Mouse (Mus musculus): ENCODE results near the gene 2010300C02Rik.

DNA sequence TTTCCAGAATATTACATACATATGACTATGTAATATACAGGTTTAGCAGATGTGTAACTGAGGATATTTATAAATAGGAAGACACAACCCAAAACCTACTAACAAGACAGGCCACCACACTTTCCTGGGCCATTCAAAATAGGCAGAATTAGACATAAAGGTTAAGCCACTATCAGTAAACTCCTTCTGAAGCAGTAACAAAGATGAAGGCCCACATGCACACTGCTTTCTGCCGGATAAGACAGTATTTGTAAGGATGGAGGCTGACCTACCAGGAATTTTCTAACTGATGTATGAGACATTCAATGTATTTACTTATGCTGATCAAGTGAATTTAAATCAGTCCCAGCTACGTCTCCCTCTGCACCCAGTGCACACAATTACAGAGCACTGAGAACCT, 55.4 kb downstream of the 2010300C02Rik start:
- TF ChIP-seq CTCF (conservative IDR thresholded peaks at IDR 0.05; ENCODE audit: low read length): no peak
- no peak for TF ChIP-seq POU5F1 (IDR thresholded peaks at IDR 0.05; ENCODE audit: borderline replicate concordance, low read length)
- TF ChIP-seq NANOG (IDR thresholded peaks at IDR 0.05; ENCODE audit: borderline replicate concordance, low read length): no peak
